Mouse (Mus musculus) midbrain, embryonic 14.5 days (tissue): ENCODE measurements around the gene Tgif2. TPM values are rescaled to one million over a fixed set of nuclear protein-coding genes. Genes with fewer than 3 reads are reported as not detected.
"Not testable (repeated sequence)": the region's sequence is repeated elsewhere in the genome, so short reads cannot be mapped to it uniquely, and the experiment has no call there.

ENCODE experiments used
- ATAC-seq: fragments of 200-750 bp; cut with Nextera tagmentation; 2 replicates; pipeline ENCODE4 v1.8.0; 2017; ENCODE audit warnings: moderate number of reproducible peaks, moderate library complexity; ENCODE audit not compliant: low FRiP score, low TSS enrichment
- DNase-seq: peaks from one replicate; pipeline ENCODE4 v3.0.0-alpha.2; 2015
- H3K27ac ChIP-seq: fragments of 300-500 bp; sonication (generic); replicated peaks from 2 replicates; pipeline ENCODE4 v1.5.1; 2014; ENCODE audit warnings: mild to moderate bottlenecking, low read depth, low read length, moderate library complexity
- H3K27me3 ChIP-seq: fragments of 300-500 bp; sonication (generic); 2 replicates; pipeline ENCODE4 v1.6.1; 2014; ENCODE audit warnings: low read length, control low read depth, mixed read lengths; ENCODE audit not compliant: control insufficient read depth, insufficient read depth
- H3K36me3 ChIP-seq: fragments of 300-500 bp; sonication (generic); 2 replicates; pipeline ENCODE4 v1.6.1; 2014; ENCODE audit warnings: low read length, control low read depth; ENCODE audit not compliant: control insufficient read depth, insufficient read depth
- H3K4me1 ChIP-seq: fragments of 300-500 bp; sonication (generic); 2 replicates; pipeline ENCODE4 v1.6.1; 2014; ENCODE audit warnings: mild to moderate bottlenecking, antibody characterized with exemption, low read length, control low read depth; ENCODE audit not compliant: control insufficient read depth, insufficient read depth
- H3K4me2 ChIP-seq: fragments of 300-500 bp; sonication (generic); 2 replicates; pipeline ENCODE4 v1.6.1; 2014; ENCODE audit warnings: mild to moderate bottlenecking, low read length, moderate library complexity
- H3K4me3 ChIP-seq: fragments of 300-500 bp; sonication (generic); replicated peaks from 2 replicates; pipeline ENCODE4 v1.5.1; 2014; ENCODE audit warnings: low read depth, low read length
- H3K9ac ChIP-seq: fragments of 300-500 bp; sonication (generic); replicated peaks from 2 replicates; pipeline ENCODE4 v1.6.1; 2014; ENCODE audit warnings: mild to moderate bottlenecking, low read length, moderate library complexity
- H3K9me3 ChIP-seq: fragments of 300-500 bp; sonication (generic); 2 replicates; pipeline ENCODE4 v1.6.1; 2016; ENCODE audit warnings: low read length, control low read depth, mixed read lengths; ENCODE audit not compliant: control insufficient read depth
- WGBS: fragments of 180-500 bp; shearing (Covaris S2); extraction: QIAGEN DNeasy Blood & Tissue Kit; methylation state at CpG from one replicate; pipeline ENCODE4 v1.1.7; 2014; 5-methylcytosine and 5-hydroxymethylcytosine counted together
- polyA plus RNA-seq: library from polyadenylated mRNA; unstranded; fragments of >200 nt; fragmentation: Nextera tagmentation; extraction: Ambion mirVana; gene quantifications from 2 replicates; pipeline ENCODE4 v1.2.1, GENCODE M21; 2014

The Tgif2 gene
- polyA plus RNA-seq, 1 experiment from 2014 or later: 25.8 TPM

GRCm38 (mm10) chr2:156810716-156811115 is 29.1 kb upstream of the Tgif2 start:
- H3K9ac ChIP-seq: no peak overlapping the region
- ATAC-seq: no peak
- H3K4me1 ChIP-seq: peaks cover 9% of the 10 kb centered on the region; the same call in 1 of the 2 replicates
- WGBS: 97% methylated on average over 10 of the region's 10 CpGs
- DNase-seq: no peak
- no peaks in the 10 kb centered on the region for H3K36me3 ChIP-seq
- H3K27ac ChIP-seq: no peak overlapping the region
- no peaks in the 10 kb centered on the region for H3K27me3 ChIP-seq
- no peak overlapping the region for H3K4me3 ChIP-seq
- no peak overlapping the region for H3K4me2 ChIP-seq
- H3K9me3 ChIP-seq: no peaks in the 10 kb centered on the region

- H3K27ac ChIP-seq: no peak overlapping the region
- ATAC-seq: no peak
- DNase-seq: no peak
- no peaks in the 10 kb centered on the region for H3K9me3 ChIP-seq
- no peak overlapping the region for H3K4me3 ChIP-seq
- no peaks in the 10 kb centered on the region for H3K36me3 ChIP-seq
- no peak overlapping the region for H3K9ac ChIP-seq
- 84% methylated on average over 5 of the region's 5 CpGs for WGBS
- no peak overlapping the region for H3K4me2 ChIP-seq
- H3K27me3 ChIP-seq: no peaks in the 10 kb centered on the region
- peaks cover 9% of the 10 kb centered on the region; the same call in 1 of the 2 replicates for H3K4me1 ChIP-seq
Measured at GRCm38 (mm10) chr2:156811556-156811955, 28.3 kb upstream of the Tgif2 start.

GRCm38 (mm10) chr2:156814344-156814801 is 25.4 kb upstream of the Tgif2 start:
- H3K9ac ChIP-seq: no peak overlapping the region
- H3K4me2 ChIP-seq: no peak overlapping the region
- WGBS: 4% methylated on average over 8 of the region's 8 CpGs

GRCm38 (mm10) chr2:156814893-156815292 is 24.9 kb upstream of the Tgif2 start:
- Histone ChIP-seq H3K27ac (no peak overlapping the region), H3K36me3 (no peaks in the 10 kb centered on the region), H3K4me1 (peaks cover 9% of the 10 kb centered on the region; the same call in 1 of the 2 replicates), H3K4me2 (no peak overlapping the region), H3K4me3 (no peak overlapping the region), H3K27me3 (no peaks in the 10 kb centered on the region), H3K9me3 (no peaks in the 10 kb centered on the region), H3K9ac (no peak overlapping the region)
- ATAC-seq (no peak), DNase-seq (no peak)
- WGBS: 31% methylated on average over 5 of the region's 5 CpGs

More at GRCm38 (mm10) chr2:156814344-156814801, 25.4 kb upstream of the Tgif2 start:
- Histone ChIP-seq H3K4me3 (no peak overlapping the region), H3K27ac (no peak overlapping the region), H3K4me1 (peaks cover 9% of the 10 kb centered on the region; the same call in 1 of the 2 replicates), H3K36me3 (no peaks in the 10 kb centered on the region), H3K27me3 (no peaks in the 10 kb centered on the region), H3K9me3 (no peaks in the 10 kb centered on the region)
- ATAC-seq (no peak), DNase-seq (peak; percentile 47)

GRCm38 (mm10) chr2:156815412-156815811 is 24.4 kb upstream of the Tgif2 start:
- no peak for DNase-seq
- Histone ChIP-seq H3K9me3 (no peaks in the 10 kb centered on the region), H3K4me2 (no peak overlapping the region), H3K36me3 (no peaks in the 10 kb centered on the region), H3K27ac (no peak overlapping the region), H3K9ac (no peak overlapping the region), H3K4me1 (peaks cover 9% of the 10 kb centered on the region; the same call in 1 of the 2 replicates), H3K4me3 (no peak overlapping the region), H3K27me3 (no peaks in the 10 kb centered on the region)
- WGBS: 58% methylated on average over 3 of the region's 3 CpGs
- no peak for ATAC-seq

GRCm38 (mm10) chr2:156816116-156816515 is 23.7 kb upstream of the Tgif2 start:
- ATAC-seq: no peak
- peaks cover 9% of the 10 kb centered on the region; the same call in 1 of the 2 replicates for H3K4me1 ChIP-seq
- H3K27me3 ChIP-seq: no peaks in the 10 kb centered on the region
- 74% methylated on average over 1 of the region's 1 CpGs for WGBS
- H3K36me3 ChIP-seq: no peaks in the 10 kb centered on the region
- no peaks in the 10 kb centered on the region for H3K9me3 ChIP-seq
- no peak for DNase-seq
- H3K9ac ChIP-seq: no peak overlapping the region
- no peak overlapping the region for H3K27ac ChIP-seq
- no peak overlapping the region for H3K4me2 ChIP-seq
- no peak overlapping the region for H3K4me3 ChIP-seq

GRCm38 (mm10) chr2:156825128-156825527 is 14.7 kb upstream of the Tgif2 start:
- ATAC-seq, DNase-seq, H3K27ac ChIP-seq, H3K36me3 ChIP-seq, H3K4me3 ChIP-seq, H3K4me2 ChIP-seq, H3K9me3 ChIP-seq, H3K27me3 ChIP-seq, H3K9ac ChIP-seq, H3K4me1 ChIP-seq: not testable (repeated sequence)
- 93% methylated on average over 6 of the region's 6 CpGs for WGBS

GRCm38 (mm10) chr2:156834336-156834735 is 5.5 kb upstream of the Tgif2 start:
- H3K27ac ChIP-seq: no peak overlapping the region
- no peak overlapping the region for H3K4me3 ChIP-seq
- DNase-seq (no peak), ATAC-seq (no peak)
- H3K36me3 ChIP-seq: peaks cover 8% of the 10 kb centered on the region; the same call in 1 of the 2 replicates
- H3K9ac ChIP-seq: no peak overlapping the region
- no peak overlapping the region for H3K4me2 ChIP-seq
- WGBS: 99% methylated on average over 11 of the region's 11 CpGs
- no peaks in the 10 kb centered on the region for H3K27me3 ChIP-seq
- peaks cover 6% of the 10 kb centered on the region for H3K9me3 ChIP-seq
- 0 out of 2 replicates have a peak, but pooled peaks cover 1% of the 10 kb centered on the region for H3K4me1 ChIP-seq

GRCm38 (mm10) chr2:156838839-156839238 is 968 bp upstream of the Tgif2 start:
- no peak for DNase-seq
- no peak for ATAC-seq
- peak overlapping the region; percentile 98 for H3K4me2 ChIP-seq
- H3K27ac ChIP-seq: no peak overlapping the region
- peaks cover 30% of the 10 kb centered on the region for H3K4me1 ChIP-seq
- peaks cover 14% of the 10 kb centered on the region; the same call in 1 of the 2 replicates for H3K27me3 ChIP-seq
- 68% methylated on average over 6 of the region's 6 CpGs for WGBS
- H3K9ac ChIP-seq: no peak overlapping the region
- H3K9me3 ChIP-seq: no peaks in the 10 kb centered on the region
- H3K4me3 ChIP-seq: peak overlapping the region; percentile 60; the same call in 1 of the 2 replicates
- no peaks in the 10 kb centered on the region for H3K36me3 ChIP-seq
